Mouse (Mus musculus) megakaryocyte, embryonic 14.5 days (primary cell): ENCODE measurements around the gene Cpn1. TPM values are rescaled to one million over a fixed set of nuclear protein-coding genes. Genes with fewer than 3 reads are reported as not detected.

ENCODE experiments used
- H3K27me3 ChIP-seq: replicated peaks from 2 replicates; pipeline ENCODE3; 2012; ENCODE audit warnings: inconsistent platforms
- H3K36me3 ChIP-seq: replicated peaks from 2 replicates; pipeline ENCODE3; 2012; ENCODE audit warnings: low read length, inconsistent platforms, mixed read lengths
- H3K4me1 ChIP-seq: 2 replicates; pipeline ENCODE4 v1.6.1; 2012; ENCODE audit warnings: inconsistent platforms
- H3K4me3 ChIP-seq: replicated peaks from 2 replicates; pipeline ENCODE3; 2012; ENCODE audit warnings: moderate library complexity, mild to moderate bottlenecking, inconsistent platforms
- H3K9me3 ChIP-seq: 2 replicates; pipeline ENCODE4 v1.6.1; 2012; ENCODE audit warnings: inconsistent platforms
- FLI1 ChIP-seq: IDR thresholded peaks from 2 replicates; pipeline ENCODE4 v1.6.1; 2012; ENCODE audit warnings: low read length, inconsistent platforms, mixed read lengths
- GATA1 ChIP-seq: IDR thresholded peaks from 3 replicates; pipeline ENCODE4 v1.6.1; 2012; ENCODE audit warnings: mixed read lengths, low read length, inconsistent platforms, borderline replicate concordance
- polyA plus RNA-seq: library from polyadenylated mRNA; stranded (reverse); fragments of >175 nt; gene quantifications from 2 replicates; pipeline ENCODE4 v1.2.3, GENCODE M21; 2012; ENCODE audit warnings: low replicate concordance; ENCODE audit not compliant: insufficient read depth

The Cpn1 gene
- polyA plus RNA-seq, 1 experiment = not detected

DNA sequence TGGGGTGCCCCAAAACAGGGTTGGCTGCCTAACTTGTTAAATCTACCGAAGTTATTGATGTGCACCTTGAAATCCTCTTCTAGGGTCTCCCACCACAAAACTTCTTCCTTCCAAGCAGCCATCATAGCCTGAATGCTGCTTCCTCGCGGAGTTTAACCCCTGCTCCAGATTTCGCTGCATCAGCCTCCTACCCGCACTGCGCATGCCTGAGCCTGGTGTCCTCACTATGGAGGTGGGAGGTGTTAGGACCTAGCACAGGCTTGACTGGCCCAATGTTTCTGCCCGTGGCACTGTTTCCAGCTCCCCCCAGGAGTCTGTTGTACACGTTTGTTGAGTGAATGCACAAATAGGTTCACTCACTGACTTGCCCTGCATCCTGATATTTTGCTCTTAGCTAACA is 4.0 kb upstream of the Cpn1 start:
- Histone ChIP-seq H3K4me1 (peaks cover 17% of the 10 kb centered on the region), H3K27me3 (peaks cover 32% of the 10 kb centered on the region), H3K4me3 (no peak overlapping the region), H3K9me3 (no peaks in the 10 kb centered on the region), H3K36me3 (no peaks in the 10 kb centered on the region)
- TF ChIP-seq GATA1 (no peak), FLI1 (no peak)

DNA sequence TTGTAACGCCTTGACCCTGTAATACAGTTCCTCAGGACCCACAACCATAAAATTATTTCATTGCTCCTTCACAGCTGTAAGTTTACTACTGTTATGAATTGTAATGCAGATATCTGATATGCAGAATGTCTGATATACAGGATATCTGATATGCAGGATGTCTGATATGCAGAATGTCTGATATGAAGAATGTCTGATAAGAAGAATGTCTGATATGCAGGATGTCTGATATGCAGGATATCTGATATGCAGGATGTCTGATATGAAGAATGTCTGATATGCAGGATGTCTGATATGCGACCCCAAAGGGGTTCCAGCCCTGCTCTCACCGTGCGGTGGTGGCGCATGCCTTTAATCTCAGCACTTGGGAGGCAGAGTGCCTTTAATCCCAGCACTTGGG is 4.4 kb downstream of the Cpn1 start:
- Histone ChIP-seq H3K4me1 (peaks cover 3% of the 10 kb centered on the region; the same call in 1 of the 2 replicates), H3K36me3 (no peaks in the 10 kb centered on the region), H3K27me3 (peaks cover 36% of the 10 kb centered on the region), H3K4me3 (no peak overlapping the region), H3K9me3 (no peaks in the 10 kb centered on the region)
- TF ChIP-seq GATA1 (no peak), FLI1 (no peak)

- H3K27me3 ChIP-seq = peaks cover 24% of the 10 kb centered on the region
- TF ChIP-seq GATA1 (no peak), FLI1 (no peak)
- peaks cover 3% of the 10 kb centered on the region for H3K9me3 ChIP-seq
- H3K36me3 ChIP-seq = no peaks in the 10 kb centered on the region
- no peak overlapping the region for H3K4me3 ChIP-seq
- H3K4me1 ChIP-seq = no peaks in the 10 kb centered on the region
Measured at GRCm38 (mm10) chr19:43980711-43981110, 5.6 kb downstream of the Cpn1 start.

DNA sequence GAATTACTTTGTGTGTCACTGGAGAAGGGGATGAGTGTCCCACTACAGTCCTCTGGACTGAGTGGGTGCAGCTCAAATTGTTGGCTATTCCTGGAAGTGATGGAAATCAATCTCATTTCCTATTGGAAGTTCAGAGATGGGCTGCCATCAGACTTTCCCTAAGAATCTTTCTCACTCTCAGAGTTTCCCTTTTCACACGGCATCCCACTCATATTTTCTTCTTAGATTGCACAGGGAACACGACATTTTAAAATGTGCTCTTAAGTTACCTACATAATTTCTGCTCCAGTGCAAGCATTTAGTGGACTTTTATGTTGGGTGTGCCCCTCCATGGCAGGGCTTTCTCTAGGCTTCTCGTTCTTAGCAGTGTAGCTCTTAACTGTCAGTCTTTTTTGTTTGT is 8.6 kb downstream of the Cpn1 start:
- Histone ChIP-seq H3K9me3 (peaks cover 6% of the 10 kb centered on the region), H3K36me3 (no peaks in the 10 kb centered on the region), H3K27me3 (peaks cover 13% of the 10 kb centered on the region), H3K4me3 (no peak overlapping the region), H3K4me1 (0 out of 2 replicates have a peak, but pooled peaks cover 3% of the 10 kb centered on the region)
- TF ChIP-seq GATA1 = no peak
- TF ChIP-seq FLI1 = no peak

DNA sequence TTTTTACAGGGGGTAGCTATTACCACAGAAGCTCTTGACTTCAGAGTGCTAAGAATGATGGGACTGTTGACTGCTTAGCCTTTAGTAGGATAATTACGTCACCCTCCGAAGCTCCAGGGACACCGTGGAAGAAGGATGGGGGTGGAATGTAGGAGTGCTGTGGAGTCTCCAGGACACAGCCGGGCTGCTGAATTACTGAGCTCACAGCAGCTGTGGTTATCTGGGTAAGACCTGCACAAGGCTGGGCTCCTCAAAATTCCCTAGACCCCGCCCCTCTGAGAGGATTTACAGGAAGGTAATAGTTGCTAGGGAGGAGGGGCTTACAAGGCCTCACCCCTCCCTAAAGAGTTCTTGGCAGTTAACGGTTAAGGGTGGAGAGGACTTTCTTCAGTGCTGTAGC is 9.7 kb downstream of the Cpn1 start:
- 0 out of 2 replicates have a peak, but pooled peaks cover 3% of the 10 kb centered on the region for H3K4me1 ChIP-seq
- TF ChIP-seq GATA1 (no peak), FLI1 (no peak)
- peaks cover 6% of the 10 kb centered on the region for H3K9me3 ChIP-seq

DNA sequence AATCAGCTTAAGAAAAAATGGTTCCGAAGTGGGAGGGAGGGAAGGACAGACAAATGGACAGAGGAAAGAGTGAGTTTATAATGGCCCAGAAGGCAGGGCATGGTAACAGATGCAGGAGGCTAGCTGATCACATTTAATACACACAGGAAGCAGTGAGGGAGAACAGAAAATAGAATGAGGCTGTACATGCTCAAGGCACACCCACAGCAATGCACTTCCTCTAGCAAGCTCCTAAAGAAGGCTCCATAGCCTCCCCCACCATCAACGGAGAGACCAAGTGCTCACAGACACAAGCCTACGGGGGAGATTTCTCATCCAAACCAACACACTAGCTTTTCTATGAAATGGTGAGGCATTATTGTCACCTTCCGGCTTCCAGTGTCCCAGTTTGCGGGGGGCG is 12.1 kb downstream of the Cpn1 start:
- Histone ChIP-seq H3K4me3 (no peak overlapping the region), H3K4me1 (0 out of 2 replicates have a peak, but pooled peaks cover 3% of the 10 kb centered on the region), H3K36me3 (no peaks in the 10 kb centered on the region), H3K9me3 (peaks cover 6% of the 10 kb centered on the region), H3K27me3 (peaks cover 12% of the 10 kb centered on the region)
- TF ChIP-seq GATA1 (no peak), FLI1 (no peak)

More for the DNA sequence above, 9.7 kb downstream of the Cpn1 start:
- H3K36me3 ChIP-seq = no peaks in the 10 kb centered on the region
- no peak overlapping the region for H3K4me3 ChIP-seq
- peaks cover 9% of the 10 kb centered on the region for H3K27me3 ChIP-seq

- H3K27me3 ChIP-seq = peaks cover 12% of the 10 kb centered on the region
- H3K9me3 ChIP-seq = peaks cover 6% of the 10 kb centered on the region
- no peak for TF ChIP-seq GATA1
- no peak for TF ChIP-seq FLI1
- 0 out of 2 replicates have a peak, but pooled peaks cover 3% of the 10 kb centered on the region for H3K4me1 ChIP-seq
- H3K36me3 ChIP-seq = no peaks in the 10 kb centered on the region
- H3K4me3 ChIP-seq = no peak overlapping the region
Measured at GRCm38 (mm10) chr19:43973711-43974110, 12.6 kb downstream of the Cpn1 start.

GRCm38 (mm10) chr19:43972129-43972528 is 14.2 kb downstream of the Cpn1 start:
- Histone ChIP-seq H3K27me3 (peaks cover 16% of the 10 kb centered on the region), H3K9me3 (peaks cover 6% of the 10 kb centered on the region), H3K4me3 (no peak overlapping the region), H3K36me3 (no peaks in the 10 kb centered on the region), H3K4me1 (0 out of 2 replicates have a peak, but pooled peaks cover 3% of the 10 kb centered on the region)
- TF ChIP-seq FLI1 (no peak), GATA1 (no peak)

GRCm38 (mm10) chr19:43968436-43969026 is 17.8 kb downstream of the Cpn1 start:
- no peak overlapping the region for H3K4me3 ChIP-seq
- H3K27me3 ChIP-seq = peaks cover 27% of the 10 kb centered on the region
- H3K36me3 ChIP-seq = no peaks in the 10 kb centered on the region
- no peaks in the 10 kb centered on the region for H3K4me1 ChIP-seq
- TF ChIP-seq GATA1 = no peak
- no peak for TF ChIP-seq FLI1
- H3K9me3 ChIP-seq = no peaks in the 10 kb centered on the region

GRCm38 (mm10) chr19:43966481-43966880 is 19.9 kb downstream of the Cpn1 start:
- Histone ChIP-seq H3K4me3 (no peak overlapping the region), H3K4me1 (no peaks in the 10 kb centered on the region), H3K36me3 (no peaks in the 10 kb centered on the region), H3K27me3 (peaks cover 36% of the 10 kb centered on the region), H3K9me3 (no peaks in the 10 kb centered on the region)
- no peak for TF ChIP-seq GATA1
